Mouse (Mus musculus) Patski (cell line): Measurements from ENCODE around the gene Podxl2. TPM values are rescaled to one million over a fixed set of nuclear protein-coding genes. Genes with fewer than 3 reads are reported as not detected.
A peak's percentile ranks its signal among the peaks of the same experiment; 100 is the strongest.

Experiments used
- ATAC-seq: fragments of 100-300 bp; one replicate; pipeline ENCODE4 v1.8.0; 2021
- CTCF ChIA-PET: fragments of 350-600 bp; sonication (Branson Sonifier 250); formaldehyde crosslinking; loops from one replicate; lab custom pipeline; 2022; ENCODE audit warnings: inconsistent platforms; lab: Charles Lee
- POLR2A ChIA-PET: fragments of 350-600 bp; sonication (Branson Sonifier 250); formaldehyde crosslinking; loops from one replicate; lab custom pipeline; 2022; ENCODE audit warnings: antibody characterized with exemption, inconsistent platforms; lab: Charles Lee
- DNase-seq: peaks from one replicate; pipeline ENCODE4 v3.0.0-alpha.2; 2011; ENCODE audit warnings: low read depth, low spot score
- H3K27me3 ChIP-seq: fragments of 371-371 bp; one replicate; pipeline ENCODE4 v1.5.1; 2021
- CTCF ChIP-seq: fragments of 100-300 bp; IDR thresholded peaks from one replicate; pipeline ENCODE4 v1.5.1; 2021
- in situ Hi-C: fragments of 300-500 bp; cut with MboI; formaldehyde crosslinking; loops from 3 replicates; pipeline ENCODE4 v1.11.1; 2018; ENCODE audit warnings: low pct_unique_long_range_greater_than_20kb, mixed read lengths
- polyA plus RNA-seq: library from polyadenylated mRNA; unstranded; gene quantifications from one replicate; pipeline ENCODE4 v1.2.3, GENCODE M21; 2021

Gene Podxl2
- polyA plus RNA-seq, 1 experiment from 2014 or later = 41.5 TPM

DNA sequence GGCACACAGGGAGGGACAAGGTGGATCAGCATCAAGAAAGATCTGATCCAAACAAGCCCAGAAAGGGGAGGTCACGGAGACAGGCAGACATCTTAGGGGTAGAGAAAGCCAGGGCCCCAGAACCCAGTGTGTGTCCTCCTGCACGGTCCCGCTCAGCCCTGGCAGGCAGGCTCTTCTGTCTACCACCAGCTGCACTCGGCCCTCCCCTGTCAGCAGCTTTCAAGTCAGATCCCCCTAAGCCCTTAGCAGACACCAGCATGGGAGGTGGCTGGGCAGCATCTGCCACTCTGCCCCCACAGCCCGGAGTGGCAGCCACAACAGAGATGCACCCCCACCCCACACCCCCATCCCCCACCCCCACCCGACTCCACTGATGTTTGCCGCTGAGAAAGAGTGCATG is 2.0 kb downstream of the Podxl2 start:
- CTCF ChIA-PET = interaction anchor here (0.8 kb wide), 1 partner anchor 20 kb away, joined by 3 read pairs; no protein-coding TSS in a partner anchor
- POLR2A ChIA-PET = interaction anchor here (0.7 kb wide), 1 partner anchor 13 kb away, joined by 3 read pairs; no protein-coding TSS in a partner anchor
- no peaks in the 10 kb centered on the region for H3K27me3 ChIP-seq
- in situ Hi-C loops = loop anchor here (25.0 kb wide), 1 partner anchor 686 kb away; the partner anchor contains the start of gene Gata2
- DNase-seq (no peak), ATAC-seq (no peak)
- TF ChIP-seq CTCF = no peak

DNA sequence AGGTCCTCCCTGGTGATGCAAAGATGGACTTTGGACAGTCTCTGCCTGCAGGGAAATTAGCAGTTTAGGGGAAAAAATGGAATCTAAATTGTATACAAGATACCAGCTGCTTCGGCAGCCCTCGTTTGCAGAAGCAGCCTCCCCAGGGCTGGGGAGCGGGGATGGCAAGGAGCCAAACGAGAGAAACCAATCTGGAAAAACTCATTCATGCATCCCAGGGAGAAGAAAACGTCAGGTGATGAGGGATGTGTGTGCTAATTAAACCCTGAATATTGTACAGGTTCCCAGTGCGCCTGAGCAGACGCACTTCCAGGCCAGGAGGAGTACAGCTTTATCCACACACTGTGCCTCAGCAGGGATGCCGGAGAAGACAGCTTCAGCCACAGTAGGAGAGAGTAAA is 3.3 kb downstream of the Podxl2 start:
- H3K27me3 ChIP-seq = no peaks in the 10 kb centered on the region
- in situ Hi-C loops = loop anchor here (25.0 kb wide), 1 partner anchor 684 kb away; the partner anchor contains the start of gene Gata2
- CTCF ChIA-PET = interaction anchor here (0.8 kb wide), 1 partner anchor 10 kb away, joined by 3 read pairs; no protein-coding TSS in a partner anchor
- POLR2A ChIA-PET = no interaction called here
- no peak for ATAC-seq
- no peak for DNase-seq
- no peak for TF ChIP-seq CTCF

GRCm38 (mm10) chr6:88870594-88870993 is 4.2 kb downstream of the Podxl2 start:
- H3K27me3 ChIP-seq = no peaks in the 10 kb centered on the region
- CTCF ChIA-PET = interaction anchor here (1.3 to 2.1 kb wide), 2 partner anchors 11 to 15 kb away, joined by 5 read pairs; no protein-coding TSS in a partner anchor
- DNase-seq = no peak
- TF ChIP-seq CTCF = no peak
- no peak for ATAC-seq
- in situ Hi-C loops = loop anchor here (25.0 kb wide), 1 partner anchor 683 kb away; the partner anchor contains the start of gene Gata2
- POLR2A ChIA-PET = no interaction called here

DNA sequence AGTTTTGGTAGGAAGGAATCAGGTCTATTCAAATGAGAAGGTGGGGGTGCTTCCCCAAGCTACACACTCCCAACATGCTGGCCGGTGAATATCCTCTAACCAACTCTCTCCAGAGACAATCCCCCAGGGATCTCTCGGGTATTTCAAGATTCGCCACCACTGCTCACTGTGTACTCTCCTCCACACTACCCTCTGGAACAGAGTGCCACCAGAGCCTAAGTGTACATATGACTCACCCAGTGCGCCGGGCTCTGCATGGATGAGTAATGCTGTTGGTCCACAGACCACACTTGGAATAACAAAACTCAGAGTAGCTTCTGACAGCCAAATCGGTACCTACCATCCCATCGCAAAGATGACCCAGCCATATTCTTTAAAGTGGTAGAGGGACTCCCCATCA is 5.4 kb downstream of the Podxl2 start:
- CTCF ChIA-PET = interaction anchor here (1.1 to 2.1 kb wide), 3 partner anchors 9 to 14 kb away, joined by 4 to 5 read pairs (median 5); no protein-coding TSS in a partner anchor
- in situ Hi-C loops = loop anchor here (25.0 kb wide), 1 partner anchor 682 kb away; the partner anchor contains the start of gene Gata2
- no peak for TF ChIP-seq CTCF
- ATAC-seq (peak; percentile 92), DNase-seq (peak; percentile 30)
- POLR2A ChIA-PET = no interaction called here
- no peaks in the 10 kb centered on the region for H3K27me3 ChIP-seq

DNA sequence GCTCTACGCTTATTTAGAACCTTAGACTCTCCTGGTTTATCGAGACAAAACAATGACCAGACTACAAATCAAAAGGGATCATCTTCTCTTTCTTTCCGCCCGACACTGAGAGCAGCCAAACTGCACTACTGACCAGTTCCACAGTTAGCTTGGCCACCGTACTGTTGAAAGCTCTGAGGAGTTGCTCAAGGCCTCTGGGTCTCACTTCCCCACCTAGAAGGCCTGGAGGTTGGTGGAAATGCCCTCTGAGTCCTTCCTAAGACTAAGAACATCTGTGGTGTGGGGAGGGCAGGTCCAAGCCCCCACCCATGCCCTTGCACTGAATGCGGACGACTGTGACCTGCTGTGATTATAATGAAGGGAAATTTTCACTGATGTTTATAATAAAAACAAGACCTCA is 9.1 kb downstream of the Podxl2 start:
- no peak for TF ChIP-seq CTCF
- in situ Hi-C loops = loop anchor here (25.0 kb wide), 1 partner anchor 678 kb away; the partner anchor contains the start of gene Gata2
- CTCF ChIA-PET = interaction anchor here (1.3 kb wide), 1 partner anchor 11 kb away, joined by 4 read pairs; no protein-coding TSS in a partner anchor
- DNase-seq = no peak
- ATAC-seq = no peak
- POLR2A ChIA-PET = no interaction called here
- no peaks in the 10 kb centered on the region for H3K27me3 ChIP-seq

- in situ Hi-C loops = loop anchor here (25.0 kb wide), 1 partner anchor 674 kb away; the partner anchor contains the start of gene Gata2
- no peak for TF ChIP-seq CTCF
- H3K27me3 ChIP-seq = no peaks in the 10 kb centered on the region
- peak; percentile 31 for DNase-seq
- ATAC-seq = peak; percentile 55
- POLR2A ChIA-PET = no interaction called here
- CTCF ChIA-PET = interaction anchor here (0.8 to 2.0 kb wide), 5 partner anchors 8 to 19 kb away, joined by 3 to 8 read pairs (median 4); partner anchors contain the start of gene Abtb1
Observed at GRCm38 (mm10) chr6:88860914-88861313, 13.9 kb downstream of the Podxl2 start.

DNA sequence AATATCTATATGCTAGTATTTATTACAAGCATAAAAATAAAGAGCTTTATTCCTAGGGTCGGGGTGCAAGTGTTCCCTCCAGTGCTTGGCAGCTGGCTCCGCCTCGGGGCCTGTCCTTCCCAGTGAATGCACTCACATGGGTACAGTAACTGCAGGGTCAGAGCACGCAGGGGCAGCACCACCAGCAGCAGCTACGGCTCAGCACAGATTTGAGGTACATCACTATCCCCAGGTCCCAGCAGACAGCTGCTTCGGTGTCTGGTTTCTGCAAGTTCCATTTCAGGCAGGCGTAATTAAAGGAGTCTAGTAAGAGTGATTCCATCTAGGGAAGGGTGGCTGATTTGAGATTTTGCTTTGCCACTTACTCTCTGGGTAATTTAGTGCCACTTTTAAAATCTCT is 16.5 kb downstream of the Podxl2 start:
- no peak for TF ChIP-seq CTCF
- POLR2A ChIA-PET = no interaction called here
- CTCF ChIA-PET = interaction anchor here (1.1 to 1.8 kb wide), 3 partner anchors 31 to 309 kb away, joined by 3 to 4 read pairs (median 4); no protein-coding TSS in a partner anchor
- in situ Hi-C loops = loop anchor here (5.0 to 25.0 kb wide), 2 partner anchors 296 to 671 kb away; partner anchors contain the start of gene Gata2
- ATAC-seq = no peak
- DNase-seq = no peak
- H3K27me3 ChIP-seq = no peaks in the 10 kb centered on the region

- POLR2A ChIA-PET = no interaction called here
- CTCF ChIA-PET = interaction anchor here (1.0 to 1.8 kb wide), 5 partner anchors 15 to 308 kb away, joined by 3 to 4 read pairs (median 3); no protein-coding TSS in a partner anchor
- in situ Hi-C loops = loop anchor here (5.0 to 25.0 kb wide), 2 partner anchors 296 to 671 kb away; partner anchors contain the start of gene Gata2
- DNase-seq (no peak), ATAC-seq (no peak)
- no peak for TF ChIP-seq CTCF
- H3K27me3 ChIP-seq = no peaks in the 10 kb centered on the region
Observed at GRCm38 (mm10) chr6:88857830-88858229, 17.0 kb downstream of the Podxl2 start.

- H3K27me3 ChIP-seq = no peaks in the 10 kb centered on the region
- CTCF ChIA-PET = interaction anchor here (1.0 to 1.6 kb wide), 3 partner anchors 14 to 302 kb away, joined by 3 to 8 read pairs (median 3); no protein-coding TSS in a partner anchor
- no peak for ATAC-seq
- TF ChIP-seq CTCF = no peak
- POLR2A ChIA-PET = no interaction called here
- no peak for DNase-seq
- in situ Hi-C loops = loop anchor here (5.0 to 25.0 kb wide), 2 partner anchors 295 to 670 kb away; partner anchors contain the start of gene Gata2
Observed at GRCm38 (mm10) chr6:88857249-88857648, 17.6 kb downstream of the Podxl2 start.

DNA sequence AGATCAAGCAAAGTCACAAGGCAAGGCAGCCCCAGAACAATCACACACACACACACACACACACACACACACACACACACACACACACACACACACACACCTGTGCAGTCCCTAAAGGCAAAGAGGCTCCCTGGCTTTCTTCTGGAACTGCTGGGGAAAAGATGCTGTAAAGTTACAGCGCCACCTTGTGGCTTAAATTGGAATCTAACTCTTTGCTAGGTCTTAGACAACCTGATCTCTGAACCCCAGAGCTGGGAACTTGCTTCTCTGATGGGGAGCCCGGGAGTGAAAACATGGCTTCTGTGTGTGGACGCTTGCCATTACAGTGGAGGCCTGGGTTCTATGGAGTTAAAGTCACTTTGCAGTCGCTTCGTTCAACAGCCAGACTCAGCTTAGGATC is 19.2 kb downstream of the Podxl2 start:
- no peak for ATAC-seq

More for the DNA sequence above, 19.2 kb downstream of the Podxl2 start:
- no peak for TF ChIP-seq CTCF
- ChIA-PET CTCF (interaction anchor here (0.8 to 1.6 kb wide), 11 partner anchors 9 to 301 kb away, joined by 3 to 8 read pairs (median 4); no protein-coding TSS in a partner anchor), POLR2A (no interaction called here)
- in situ Hi-C loops = loop anchor here (5.0 to 25.0 kb wide), 2 partner anchors 293 to 668 kb away; partner anchors contain the start of gene Gata2
- no peak for DNase-seq
- H3K27me3 ChIP-seq = no peaks in the 10 kb centered on the region
